Mouse (Mus musculus) bone marrow, adult 2 months (tissue): ENCODE results near the gene Coro7. TPM values are rescaled to one million over a fixed set of nuclear protein-coding genes. Genes with fewer than 3 reads are reported as not detected.

Experiments
- H3K27ac ChIP-seq: fragments of 200-500 bp; 2 replicates; pipeline ENCODE4 v1.5.1; 2012; ENCODE audit warnings: low read depth, mild to moderate bottlenecking, control low read depth, inconsistent platforms, low read length; ENCODE audit not compliant: control insufficient read depth, poor library complexity, insufficient read depth
- H3K4me1 ChIP-seq: fragments of 200-500 bp; 2 replicates; pipeline ENCODE4 v1.6.1; 2011; ENCODE audit warnings: low read length; ENCODE audit not compliant: control insufficient read depth, insufficient read depth
- H3K4me3 ChIP-seq: fragments of 200-500 bp; replicated peaks from 2 replicates; pipeline ENCODE3; 2011; ENCODE audit warnings: mild to moderate bottlenecking, low read depth, low read length, control low read depth; ENCODE audit not compliant: control insufficient read depth
- CTCF ChIP-seq: fragments of 200-500 bp; IDR thresholded peaks from 2 replicates; pipeline ENCODE4 v1.5.1; 2011; ENCODE audit warnings: low read length, control low read depth; ENCODE audit not compliant: control insufficient read depth, insufficient read depth
- POLR2A ChIP-seq: fragments of 200-500 bp; IDR thresholded peaks from 2 replicates; pipeline ENCODE4 v1.6.1; 2011; ENCODE audit warnings: low read depth, mild to moderate bottlenecking, control low read depth, low read length, borderline replicate concordance; ENCODE audit not compliant: control insufficient read depth
- WGBS: fragments of 180-500 bp; shearing (Covaris S2); methylation state at CpG from one replicate; pipeline ENCODE4 v1.1.7; 2018; 5-methylcytosine and 5-hydroxymethylcytosine counted together
- polyA plus RNA-seq: library from polyadenylated mRNA; stranded (reverse); fragments of >200 nt; gene quantifications from 2 replicates; pipeline ENCODE4 v1.2.4, GENCODE M21; 2011; ENCODE audit warnings: low replicate concordance; ENCODE audit not compliant: missing spikeins, insufficient read depth, insufficient read length

Gene Coro7
- polyA plus RNA-seq, 1 experiment = 102 TPM

- Histone ChIP-seq H3K4me3 (no peak overlapping the region), H3K4me1 (no peaks in the 10 kb centered on the region), H3K27ac (no peak overlapping the region; the same call in 1 of the 2 replicates)
- peak; percentile 13; the same call in 1 of the 2 replicates for TF ChIP-seq CTCF
- no peak for TF ChIP-seq POLR2A
- WGBS = 56% methylated on average over 11 of the region's 11 CpGs
Measured at GRCm38 (mm10) chr16:4655764-4656570, 23.6 kb downstream of the Coro7 start.

GRCm38 (mm10) chr16:4655251-4655734 is 24.3 kb downstream of the Coro7 start:
- H3K4me1 ChIP-seq = no peaks in the 10 kb centered on the region
- H3K27ac ChIP-seq = no peak overlapping the region
- H3K4me3 ChIP-seq = no peak overlapping the region
- 84% methylated on average over 4 of the region's 4 CpGs for WGBS
- TF ChIP-seq CTCF (no peak), POLR2A (no peak)

- H3K27ac ChIP-seq = no peak overlapping the region
- no peaks in the 10 kb centered on the region for H3K4me1 ChIP-seq
- TF ChIP-seq POLR2A = no peak
- TF ChIP-seq CTCF = no peak; the same call in 1 of the 2 replicates
- H3K4me3 ChIP-seq = no peak overlapping the region
- 90% methylated on average over 10 of the region's 10 CpGs for WGBS
Measured at GRCm38 (mm10) chr16:4654706-4655105, 24.9 kb downstream of the Coro7 start.

GRCm38 (mm10) chr16:4652707-4653416 is 26.7 kb downstream of the Coro7 start:
- no peak for TF ChIP-seq CTCF
- no peak for TF ChIP-seq POLR2A
- no peak overlapping the region for H3K4me3 ChIP-seq
- 84% methylated on average over 4 of the region's 4 CpGs for WGBS
- no peak overlapping the region for H3K27ac ChIP-seq
- no peaks in the 10 kb centered on the region for H3K4me1 ChIP-seq

- Histone ChIP-seq H3K4me3 (no peak overlapping the region), H3K27ac (no peak overlapping the region), H3K4me1 (no peaks in the 10 kb centered on the region)
- TF ChIP-seq CTCF (no peak), POLR2A (no peak)
- WGBS = 81% methylated on average over 7 of the region's 7 CpGs
Measured at GRCm38 (mm10) chr16:4651624-4652023, 28.0 kb downstream of the Coro7 start.

DNA sequence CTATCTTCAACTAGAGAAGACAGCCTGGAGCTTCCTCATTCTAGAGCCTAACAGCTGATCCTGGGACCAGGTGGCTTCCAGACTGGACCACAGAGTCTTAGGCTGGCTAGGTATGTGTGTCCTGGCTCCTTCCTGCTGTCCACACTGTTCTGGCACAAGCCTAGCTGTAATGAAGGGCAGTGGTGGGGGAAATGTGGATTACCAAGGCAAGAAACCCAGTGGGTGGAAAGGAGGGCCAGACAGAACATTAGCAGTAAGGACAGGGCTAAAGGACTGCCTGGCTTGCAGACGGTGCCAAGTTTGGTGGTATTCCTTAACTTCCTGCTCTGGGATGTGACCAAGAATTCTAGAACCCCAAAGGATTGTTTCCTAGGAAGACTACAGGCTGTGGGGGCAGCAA is 28.5 kb downstream of the Coro7 start:
- Histone ChIP-seq H3K4me1 (no peaks in the 10 kb centered on the region), H3K27ac (no peak overlapping the region), H3K4me3 (no peak overlapping the region)
- no peak for TF ChIP-seq POLR2A
- TF ChIP-seq CTCF = no peak
- WGBS = 92% methylated on average over 1 of the region's 1 CpGs

- no peak for TF ChIP-seq CTCF
- TF ChIP-seq POLR2A = no peak
- H3K27ac ChIP-seq = no peak overlapping the region
- 93% methylated on average over 3 of the region's 3 CpGs for WGBS
- no peaks in the 10 kb centered on the region for H3K4me1 ChIP-seq
- no peak overlapping the region for H3K4me3 ChIP-seq
Measured at GRCm38 (mm10) chr16:4650161-4650560, 29.4 kb downstream of the Coro7 start.

DNA sequence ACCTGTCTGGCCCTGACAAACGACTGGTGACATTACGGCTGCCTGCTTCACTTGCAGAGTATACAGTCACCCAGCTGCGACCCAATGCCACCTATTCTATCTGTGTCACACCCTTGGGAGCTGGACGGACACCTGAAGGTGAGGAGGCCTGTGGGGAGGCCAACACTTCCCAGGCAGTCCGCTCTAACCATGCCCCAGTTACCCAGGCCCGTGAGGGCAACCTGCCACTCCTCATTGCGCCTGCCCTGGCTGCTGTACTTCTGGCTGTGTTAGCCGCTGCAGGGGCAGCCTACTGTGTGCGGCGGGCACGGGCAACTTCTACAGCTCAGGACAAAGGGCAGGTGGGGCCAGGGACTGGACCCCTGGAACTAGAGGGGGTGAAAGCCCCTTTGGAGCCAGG is 29.9 kb downstream of the Coro7 start:
- H3K27ac ChIP-seq = no peak overlapping the region
- TF ChIP-seq POLR2A (no peak), CTCF (no peak)
- no peaks in the 10 kb centered on the region for H3K4me1 ChIP-seq
- 89% methylated on average over 11 of the region's 11 CpGs for WGBS
- H3K4me3 ChIP-seq = no peak overlapping the region
